Mouse (Mus musculus) liver, postnatal 0 days (tissue): ENCODE measurements around the gene Srd5a2. TPM values are rescaled to one million over a fixed set of nuclear protein-coding genes. Genes with fewer than 3 reads are reported as not detected.
"Not testable (repeated sequence)": the region's sequence is repeated elsewhere in the genome, so short reads cannot be mapped to it uniquely, and the experiment has no call there.

Experiments used
- ATAC-seq: fragments of 200-750 bp; cut with Nextera tagmentation; 2 replicates; pipeline ENCODE4 v1.8.0; 2017; ENCODE audit warnings: mild to moderate bottlenecking, moderate library complexity
- DNase-seq: peaks from one replicate; pipeline ENCODE4 v3.0.0-alpha.2; 2016
- H3K27ac ChIP-seq: fragments of 300-500 bp; sonication (generic); 2 replicates; pipeline ENCODE4 v1.5.1; 2014; ENCODE audit warnings: antibody characterized with exemption, moderate library complexity, mild to moderate bottlenecking, low read depth
- H3K27me3 ChIP-seq: fragments of 300-500 bp; sonication (generic); 2 replicates; pipeline ENCODE4 v1.6.1; 2014; ENCODE audit warnings: low read length, control low read depth, mixed read lengths; ENCODE audit not compliant: insufficient read depth
- H3K36me3 ChIP-seq: fragments of 300-500 bp; sonication (generic); replicated peaks from 2 replicates; pipeline ENCODE4 v1.6.1; 2014; ENCODE audit warnings: mild to moderate bottlenecking, control low read depth, low read length, moderate library complexity, mixed read lengths; ENCODE audit not compliant: insufficient read depth
- H3K4me1 ChIP-seq: fragments of 300-500 bp; sonication (generic); 2 replicates; pipeline ENCODE4 v1.6.1; 2014; ENCODE audit warnings: antibody characterized with exemption, mild to moderate bottlenecking, control low read depth; ENCODE audit not compliant: insufficient read depth
- H3K4me2 ChIP-seq: fragments of 300-500 bp; sonication (generic); 2 replicates; pipeline ENCODE4 v1.6.1; 2014; ENCODE audit warnings: low read depth, mild to moderate bottlenecking, low read length, moderate library complexity, mixed read lengths
- H3K4me3 ChIP-seq: fragments of 300-500 bp; sonication (generic); 2 replicates; pipeline ENCODE4 v1.5.1; 2014; ENCODE audit warnings: low read depth, low read length
- H3K9ac ChIP-seq: fragments of 300-500 bp; sonication (generic); replicated peaks from 2 replicates; pipeline ENCODE4 v1.6.1; 2014; ENCODE audit warnings: mild to moderate bottlenecking, moderate library complexity
- H3K9me3 ChIP-seq: fragments of 300-500 bp; sonication (generic); 2 replicates; pipeline ENCODE4 v1.6.1; 2016; ENCODE audit warnings: mild to moderate bottlenecking, control low read depth, low read length, mixed read lengths
- CTCF ChIP-seq: sonication (generic); IDR thresholded peaks from 2 replicates; pipeline ENCODE4 v1.5.1; 2016; ENCODE audit warnings: antibody characterized with exemption, low read depth
- EP300 ChIP-seq: IDR thresholded peaks from 2 replicates; pipeline ENCODE4 v1.6.1; 2016; ENCODE audit warnings: antibody characterized with exemption, low read depth, mild to moderate bottlenecking
- WGBS: fragments of 180-500 bp; shearing (Covaris S2); extraction: QIAGEN DNeasy Blood & Tissue Kit; methylation state at CpG from one replicate; pipeline ENCODE4 v1.1.7; 2014; ENCODE audit not compliant: insufficient replicate concordance; 5-methylcytosine and 5-hydroxymethylcytosine counted together
- polyA plus RNA-seq: library from polyadenylated mRNA; unstranded; fragments of >200 nt; fragmentation: Nextera tagmentation; extraction: Ambion mirVana; gene quantifications from 2 replicates; pipeline ENCODE4 v1.2.1, GENCODE M21; 2015

Srd5a2 gene
- polyA plus RNA-seq, 1 experiment from 2014 or later = not detected

GRCm38 (mm10) chr17:74078776-74079495 is 31.2 kb upstream of the Srd5a2 start:
- Histone ChIP-seq H3K4me1 (peaks cover 3% of the 10 kb centered on the region; the same call in 1 of the 2 replicates), H3K27ac (no peak overlapping the region), H3K9ac (no peak overlapping the region), H3K4me3 (no peak overlapping the region), H3K36me3 (no peaks in the 10 kb centered on the region), H3K9me3 (no peaks in the 10 kb centered on the region), H3K27me3 (no peaks in the 10 kb centered on the region), H3K4me2 (no peak overlapping the region)
- no peak for TF ChIP-seq EP300
- no peak for TF ChIP-seq CTCF
- DNase-seq = no peak
- 70% methylated on average over 13 of the region's 13 CpGs for WGBS
- ATAC-seq = no peak

GRCm38 (mm10) chr17:74073067-74073466 is 25.4 kb upstream of the Srd5a2 start:
- H3K9me3 ChIP-seq, ATAC-seq, DNase-seq, H3K4me2 ChIP-seq, H3K27me3 ChIP-seq, H3K36me3 ChIP-seq, H3K27ac ChIP-seq, H3K4me1 ChIP-seq, H3K9ac ChIP-seq, H3K4me3 ChIP-seq: not testable (repeated sequence)
- 75% methylated on average over 5 of the region's 5 CpGs for WGBS

- H3K36me3 ChIP-seq = not testable (repeated sequence)
Observed at GRCm38 (mm10) chr17:74062763-74063162, 15.0 kb upstream of the Srd5a2 start.

DNA sequence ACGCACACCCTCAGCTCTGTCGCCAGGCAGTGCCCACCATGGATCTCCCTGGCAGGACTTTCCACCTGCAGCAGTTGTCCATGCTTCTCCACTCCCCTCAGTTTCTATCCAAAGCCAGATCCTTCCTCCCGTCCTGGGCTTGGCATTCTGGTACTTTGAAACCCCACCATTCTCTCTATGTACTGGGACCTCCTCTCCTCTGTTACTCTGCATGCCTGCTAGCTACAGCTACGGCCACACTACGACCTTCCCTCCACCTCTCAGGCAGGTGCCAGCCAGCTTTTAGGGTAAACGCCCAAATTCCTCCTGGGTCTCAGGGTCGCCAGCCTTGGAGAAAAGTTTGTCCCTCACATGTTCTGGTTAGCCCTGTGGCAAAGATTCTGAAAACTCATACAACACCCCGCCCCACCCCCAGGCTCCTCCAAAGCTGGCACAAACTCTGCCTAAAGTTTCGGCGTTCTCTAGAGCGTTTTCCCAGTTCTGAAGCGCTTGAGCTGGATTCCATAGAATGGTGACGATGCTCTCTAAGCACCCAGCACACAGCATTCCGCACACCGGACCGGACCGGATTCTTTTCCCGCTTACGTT is 607 bp upstream of the Srd5a2 start:
- Histone ChIP-seq H3K27ac (no peak overlapping the region), H3K4me2 (no peak overlapping the region), H3K9me3 (no peaks in the 10 kb centered on the region), H3K4me3 (no peak overlapping the region), H3K4me1 (no peaks in the 10 kb centered on the region), H3K9ac (no peak overlapping the region), H3K27me3 (peaks cover 38% of the 10 kb centered on the region), H3K36me3 (no peaks in the 10 kb centered on the region)
- ATAC-seq (no peak), DNase-seq (no peak)
- TF ChIP-seq EP300 = no peak
- 6% methylated on average over 19 of the region's 19 CpGs for WGBS

More at GRCm38 (mm10) chr17:74062763-74063162, 15.0 kb upstream of the Srd5a2 start:
- H3K4me2 ChIP-seq, H3K27me3 ChIP-seq, H3K9ac ChIP-seq, H3K27ac ChIP-seq, H3K4me3 ChIP-seq, H3K4me1 ChIP-seq, ATAC-seq, H3K9me3 ChIP-seq, DNase-seq: not testable (repeated sequence)
- WGBS = 77% methylated on average over 5 of the region's 5 CpGs

DNA sequence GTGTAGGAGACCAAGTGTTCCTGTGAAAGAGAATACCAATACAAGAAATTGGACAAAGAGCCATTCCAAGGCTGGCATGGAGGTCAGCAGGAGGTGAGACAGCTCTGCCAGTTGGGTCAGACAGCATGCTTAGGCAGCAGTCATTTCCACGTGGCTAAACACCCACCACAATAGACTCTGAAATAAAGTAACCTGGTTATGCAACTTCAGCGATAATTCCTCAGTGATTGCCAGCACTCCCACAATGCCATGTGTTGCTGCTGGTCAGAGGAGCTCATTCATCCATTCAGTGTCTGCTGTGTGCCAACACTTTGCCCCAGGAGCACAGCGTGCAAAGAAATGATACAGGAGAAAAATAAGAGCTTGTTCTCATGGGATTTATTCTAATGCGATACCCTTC is 4.0 kb downstream of the Srd5a2 start:
- Histone ChIP-seq H3K4me2 (no peak overlapping the region), H3K9ac (no peak overlapping the region), H3K9me3 (no peaks in the 10 kb centered on the region), H3K27me3 (peaks cover 31% of the 10 kb centered on the region), H3K4me3 (no peak overlapping the region), H3K36me3 (no peaks in the 10 kb centered on the region), H3K4me1 (no peaks in the 10 kb centered on the region), H3K27ac (no peak overlapping the region)
- ATAC-seq = no peak
- WGBS = 59% methylated on average over 4 of the region's 4 CpGs
- DNase-seq = no peak
- TF ChIP-seq CTCF (no peak), EP300 (no peak)

DNA sequence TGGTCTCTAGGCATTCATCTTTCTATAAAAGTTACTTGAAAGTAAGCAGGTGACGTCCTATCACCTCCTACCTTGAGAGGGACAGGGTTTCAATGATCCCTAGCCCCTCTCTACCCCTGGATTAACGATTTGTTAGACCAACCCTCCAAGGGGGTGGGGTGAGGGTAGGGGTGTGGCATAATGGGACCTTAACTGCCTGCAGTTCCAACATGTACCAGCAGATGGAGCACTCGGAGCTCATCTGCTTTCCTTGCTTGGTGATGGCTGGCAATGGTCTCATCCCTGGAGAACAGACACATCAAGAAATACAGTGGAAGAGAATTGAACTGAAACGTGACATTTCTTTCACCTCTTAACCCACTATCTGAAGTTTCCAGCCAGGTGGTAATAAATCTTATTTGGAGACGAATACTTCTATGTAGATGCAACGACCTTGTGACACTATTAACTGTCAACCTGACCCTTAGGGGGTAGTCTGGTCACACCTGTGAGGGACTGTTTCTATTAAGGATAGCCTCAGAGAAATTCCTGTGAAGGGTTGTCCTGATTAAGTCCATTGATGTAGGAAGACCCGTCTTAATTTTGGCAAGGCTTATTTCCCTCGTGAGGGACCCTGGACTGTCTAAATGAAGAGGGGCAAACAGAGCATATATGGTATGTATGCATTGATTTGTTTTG is 27.1 kb downstream of the Srd5a2 start:
- H3K36me3 ChIP-seq = no peaks in the 10 kb centered on the region
- 38% methylated on average over 8 of the region's 8 CpGs for WGBS
- peak; percentile 64 for ATAC-seq
- H3K9me3 ChIP-seq = no peaks in the 10 kb centered on the region
- H3K9ac ChIP-seq = no peak overlapping the region
- TF ChIP-seq CTCF (peak; percentile 98), EP300 (no peak)
- no peak overlapping the region for H3K27ac ChIP-seq
- H3K4me3 ChIP-seq = no peak overlapping the region
- 0 out of 2 replicates have a peak, but pooled peaks cover 3% of the 10 kb centered on the region for H3K4me1 ChIP-seq
- H3K4me2 ChIP-seq = peak overlapping the region; percentile 47; the same call in 1 of the 2 replicates
- DNase-seq = peak; percentile 86
- no peaks in the 10 kb centered on the region for H3K27me3 ChIP-seq
